Comparison of ENCODE assay signal across 8 mouse cellular contexts in the genomic region with DNA sequence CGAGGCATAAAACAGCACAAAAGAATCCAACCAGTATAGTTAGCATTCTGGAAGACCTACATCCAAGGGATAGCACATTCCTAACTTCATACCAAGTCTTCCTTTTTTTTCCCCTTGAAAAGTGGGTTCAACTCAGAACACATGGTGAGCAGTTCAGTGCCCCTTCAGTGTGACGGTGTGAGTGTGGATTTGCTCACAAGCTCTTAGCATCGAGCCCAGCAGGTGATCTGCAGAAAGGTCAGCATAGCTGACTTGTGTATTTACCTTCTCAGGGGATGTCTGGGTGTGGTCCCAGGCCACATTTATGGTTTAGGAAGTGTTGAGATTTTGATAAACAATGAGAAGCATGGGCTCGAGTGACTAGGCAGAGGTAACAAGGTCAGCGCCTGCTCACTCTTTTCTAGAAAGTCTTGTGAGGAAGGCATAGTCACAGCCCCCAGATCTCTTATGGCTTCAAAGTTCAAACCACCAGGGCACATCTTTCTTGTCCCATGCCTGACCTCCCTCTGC. TPM values are rescaled to one million over a fixed set of nuclear protein-coding genes. Genes with fewer than 3 reads are reported as not detected.
DNase-seq lines count a peak whose midpoint lies in the region; ATAC-seq lines count a peak whose summit lies in the region.

No protein-coding gene starts in this region.

- no peak overlapping the region for H3K9ac ChIP-seq in hindbrain, embryonic 12.5 days
- H3K9ac ChIP-seq in midbrain, embryonic 14.5 days (replicated peaks; ENCODE audit: low read length) = no peak overlapping the region; the same call in 1 of the 2 replicates
- H3K9ac ChIP-seq in liver, embryonic 12.5 days = no peak overlapping the region

- peaks cover 14% of the 10 kb centered on the region; the same call in 1 of the 2 replicates for H3K36me3 ChIP-seq in heart, embryonic 10.5 days
- H3K36me3 ChIP-seq in hindbrain, embryonic 12.5 days = no peaks in the 10 kb centered on the region
- no peaks in the 10 kb centered on the region for H3K36me3 ChIP-seq in midbrain, embryonic 14.5 days (ENCODE audit: control insufficient read depth, insufficient read depth, low read length)
- no peaks in the 10 kb centered on the region; the same call in 1 of the 2 replicates for H3K36me3 ChIP-seq in liver, embryonic 12.5 days

- no peak for DNase-seq in heart, embryonic 10.5 days (ENCODE audit: low spot score)
- DNase-seq in heart, adult 8-10 months (ENCODE audit: low spot score) = no peak
- DNase-seq in R1 (ENCODE audit: low read depth, low spot score) = peak; percentile 75
- no peak for DNase-seq in midbrain, embryonic 14.5 days
- no peak for DNase-seq in left cerebral cortex, postnatal 14 days (ENCODE audit: low spot score in 2 of 2)
- DNase-seq in left cerebral cortex, postnatal 10 days (ENCODE audit: extremely low spot score in 1 of 2, low spot score in 2 of 2) = no peak

- WGBS in heart, embryonic 10.5 days = 22% methylated on average over 5 of the region's 5 CpGs
- 23% methylated on average over 5 of the region's 5 CpGs for WGBS in hindbrain, embryonic 12.5 days
- 19% methylated on average over 5 of the region's 5 CpGs for WGBS in midbrain, embryonic 14.5 days
- 47% methylated on average over 5 of the region's 5 CpGs for WGBS in liver, embryonic 12.5 days (ENCODE audit: insufficient replicate concordance)

- no peak; the same call in 1 of the 2 replicates for ATAC-seq in hindbrain, embryonic 12.5 days (ENCODE audit: low FRiP score)
- no peak for ATAC-seq in midbrain, embryonic 14.5 days (ENCODE audit: low FRiP score, low TSS enrichment)
- no peak for ATAC-seq in liver, embryonic 12.5 days

- peaks cover 59% of the 10 kb centered on the region for H3K4me1 ChIP-seq in heart, embryonic 10.5 days
- peaks cover 36% of the 10 kb centered on the region for H3K4me1 ChIP-seq in hindbrain, embryonic 12.5 days
- peaks cover 28% of the 10 kb centered on the region for H3K4me1 ChIP-seq in midbrain, embryonic 14.5 days (ENCODE audit: control insufficient read depth, insufficient read depth, low read length)
- peaks cover 18% of the 10 kb centered on the region; the same call in 1 of the 2 replicates for H3K4me1 ChIP-seq in liver, embryonic 12.5 days

- peak overlapping the region; percentile 23; the same call in 1 of the 2 replicates for H3K4me2 ChIP-seq in hindbrain, embryonic 12.5 days (replicated peaks)
- H3K4me2 ChIP-seq in midbrain, embryonic 14.5 days (ENCODE audit: low read length) = peak overlapping the region; percentile 20
- H3K4me2 ChIP-seq in liver, embryonic 12.5 days = no peak overlapping the region

- intact Hi-C loops in left cerebral cortex, postnatal 14 days (cut with DNase I) = no loop called here
- intact Hi-C loops in left cerebral cortex, postnatal 10 days (cut with DNase I) = no loop called here

- H3K9me3 ChIP-seq in heart, embryonic 10.5 days = no peaks in the 10 kb centered on the region
- H3K9me3 ChIP-seq in hindbrain, embryonic 12.5 days (replicated peaks) = no peaks in the 10 kb centered on the region
- H3K9me3 ChIP-seq in midbrain, embryonic 14.5 days (ENCODE audit: control insufficient read depth, low read length) = no peaks in the 10 kb centered on the region
- no peaks in the 10 kb centered on the region for H3K9me3 ChIP-seq in liver, embryonic 12.5 days (replicated peaks)

- no peaks in the 10 kb centered on the region for H3K27me3 ChIP-seq in heart, embryonic 10.5 days (ENCODE audit: insufficient read depth, poor library complexity, severe bottlenecking)
- H3K27me3 ChIP-seq in hindbrain, embryonic 12.5 days = no peaks in the 10 kb centered on the region
- no peaks in the 10 kb centered on the region for H3K27me3 ChIP-seq in midbrain, embryonic 14.5 days (ENCODE audit: control insufficient read depth, insufficient read depth, low read length)
- H3K27me3 ChIP-seq in liver, embryonic 12.5 days (replicated peaks) = no peaks in the 10 kb centered on the region

- 0 out of 2 replicates have a peak overlapping the region, but pooled peaks have one; percentile 2 for H3K4me3 ChIP-seq in heart, embryonic 10.5 days
- no peak overlapping the region for H3K4me3 ChIP-seq in hindbrain, embryonic 12.5 days
- no peak overlapping the region for H3K4me3 ChIP-seq in midbrain, embryonic 14.5 days (replicated peaks; ENCODE audit: low read depth, low read length)
- no peak overlapping the region for H3K4me3 ChIP-seq in liver, embryonic 12.5 days

- H3K27ac ChIP-seq in heart, embryonic 10.5 days = peak overlapping the region; percentile 89
- H3K27ac ChIP-seq in hindbrain, embryonic 12.5 days = peak overlapping the region; percentile 85
- peak overlapping the region; percentile 93 for H3K27ac ChIP-seq in midbrain, embryonic 14.5 days (replicated peaks; ENCODE audit: low read depth, low read length)
- no peak overlapping the region for H3K27ac ChIP-seq in liver, embryonic 12.5 days

RNA-seq across cellular contexts. Expression of gene Traf3ip2, which starts 46.2 kb away (rescaled TPM):
- polyA plus RNA-seq in heart, embryonic 10.5 days (2016; fragmentation: Nextera tagmentation; extraction: Ambion mirVana) = 12.6 and 13.7 TPM in 2 replicates
- 1 to 10 TPM; 5.3 to 7.3 (median 6.0) TPM for total RNA-seq in heart, adult 8-10 months (2022)
- polyA plus RNA-seq in hindbrain, embryonic 12.5 days (2016; fragmentation: Nextera tagmentation; extraction: Ambion mirVana) = 5.8 and 7.0 TPM in 2 replicates
- 5.4 and 6.8 TPM in 2 replicates for polyA plus RNA-seq in midbrain, embryonic 14.5 days (2014; fragmentation: Nextera tagmentation; extraction: Ambion mirVana)
- total RNA-seq in left cerebral cortex, postnatal 14 days (2021) = 1 to 10 TPM in 1 of 2 experiments, under 1 TPM in 1; 0.94 to 1.1 TPM
- total RNA-seq in left cerebral cortex, postnatal 10 days (2021) = 1 to 10 TPM in 1 of 2 experiments, under 1 TPM in 1; 0.47 to 1.2 TPM
- polyA plus RNA-seq in liver, embryonic 12.5 days (2016; fragmentation: Nextera tagmentation; extraction: Ambion mirVana) = 2.1 and 3.1 TPM in 2 replicates
